26 mouse cellular contexts compared by ENCODE assay signal in genomic region chr17:66084486-66084885, GRCm38 (mm10). TPM values are rescaled to one million over a fixed set of nuclear protein-coding genes. Genes with fewer than 3 reads are reported as not detected.
DNase-seq lines count a peak whose midpoint lies in the region; ATAC-seq and TF ChIP-seq lines count a peak whose summit lies in the region.
"Had no signal": no experiment of that assay in that cellular context is flagged by ENCODE, and none has a peak within 500 bp of the region (broad histone marks: within the 10 kb centered on the region; RNA-seq: fewer than 3 reads in every experiment).

No protein-coding gene starts in this region.

- no peak for ATAC-seq in forebrain, postnatal 0 days
- ATAC-seq in forebrain, embryonic 13.5 days = no peak
- no peak for ATAC-seq in liver, embryonic 14.5 days (ENCODE audit: insufficient read depth)
- no peak for ATAC-seq in liver, embryonic 11.5 days (replicated peaks; ENCODE audit: low FRiP score)
- peak; percentile 35; the same call in 1 of the 2 replicates for ATAC-seq in granulocyte monocyte progenitor cell, adult 5-6 weeks (replicated peaks; ENCODE audit: poor library complexity, severe bottlenecking)
- ATAC-seq: intestine, embryonic 15.5 days; Patski had no signal

- no peaks in the 10 kb centered on the region for H3K4me1 ChIP-seq in forebrain, postnatal 0 days (ENCODE audit: insufficient read depth)
- H3K4me1 ChIP-seq in forebrain, embryonic 13.5 days = no peaks in the 10 kb centered on the region
- H3K4me1 ChIP-seq in liver, embryonic 14.5 days (replicated peaks; ENCODE audit: control insufficient read depth in 2 of 2, insufficient read depth in 2 of 2, low read length in 1 of 2) = no peaks in the 10 kb centered on the region
- no peaks in the 10 kb centered on the region for H3K4me1 ChIP-seq in liver, embryonic 11.5 days (replicated peaks; ENCODE audit: control insufficient read depth, insufficient read depth, low read length)
- H3K4me1 ChIP-seq: embryonic facial prominence, embryonic 15.5 days; forebrain, embryonic 10.5 days; intestine, embryonic 15.5 days; limb, embryonic 12.5 days; liver, embryonic 15.5 days had no signal

- peaks cover 41% of the 10 kb centered on the region for H3K36me3 ChIP-seq in forebrain, postnatal 0 days (ENCODE audit: insufficient read depth)
- H3K36me3 ChIP-seq in forebrain, embryonic 13.5 days (ENCODE audit: poor library complexity, severe bottlenecking) = peaks cover 57% of the 10 kb centered on the region
- peaks cover 34% of the 10 kb centered on the region for H3K36me3 ChIP-seq in liver, embryonic 14.5 days (replicated peaks; ENCODE audit: control insufficient read depth, insufficient read depth, low read depth)
- peaks cover 23% of the 10 kb centered on the region; the same call in 1 of the 2 replicates for H3K36me3 ChIP-seq in liver, embryonic 11.5 days (ENCODE audit: control insufficient read depth, insufficient read depth, low read length)

- no peaks in the 10 kb centered on the region for H3K27me3 ChIP-seq in forebrain, postnatal 0 days (ENCODE audit: insufficient read depth, low read length)
- no peaks in the 10 kb centered on the region for H3K27me3 ChIP-seq in forebrain, embryonic 13.5 days
- H3K27me3 ChIP-seq in liver, embryonic 14.5 days (ENCODE audit: control insufficient read depth, insufficient read depth, low read length) = no peaks in the 10 kb centered on the region
- no peaks in the 10 kb centered on the region for H3K27me3 ChIP-seq in liver, embryonic 11.5 days (replicated peaks; ENCODE audit: control insufficient read depth, insufficient read depth, low read length)
- H3K27me3 ChIP-seq: embryonic facial prominence, embryonic 15.5 days; intestine, embryonic 15.5 days; limb, embryonic 12.5 days; liver, embryonic 15.5 days; megakaryocyte, embryonic 14.5 days; Patski had no signal

- TF ChIP-seq CTCF in forebrain, postnatal 0 days (IDR thresholded peaks at IDR 0.05; ENCODE audit: low read depth) = 0 out of 2 replicates have a peak, but pooled peaks have one; percentile 3
- TF ChIP-seq CTCF in liver, embryonic 14.5 days (IDR thresholded peaks at IDR 0.05; ENCODE audit: low read depth) = peak; percentile 28

- no peak overlapping the region for H3K9ac ChIP-seq in forebrain, postnatal 0 days
- no peak overlapping the region for H3K9ac ChIP-seq in forebrain, embryonic 13.5 days
- no peak overlapping the region for H3K9ac ChIP-seq in liver, embryonic 14.5 days (replicated peaks)
- H3K9ac ChIP-seq in liver, embryonic 11.5 days (ENCODE audit: low read depth, low read length) = no peak overlapping the region
- H3K9ac ChIP-seq: embryonic facial prominence, embryonic 15.5 days; hindbrain, embryonic 14.5 days; intestine, embryonic 15.5 days; limb, embryonic 12.5 days; liver, embryonic 15.5 days had no signal

- H3K27ac ChIP-seq in forebrain, postnatal 0 days (ENCODE audit: low read depth, low read length) = no peak overlapping the region
- H3K27ac ChIP-seq in forebrain, embryonic 13.5 days = no peak overlapping the region
- H3K27ac ChIP-seq in liver, embryonic 14.5 days = no peak overlapping the region
- no peak overlapping the region for H3K27ac ChIP-seq in liver, embryonic 11.5 days (ENCODE audit: low read depth, low read length)
- H3K27ac ChIP-seq: embryonic facial prominence, embryonic 15.5 days; forebrain, embryonic 10.5 days; hindbrain, embryonic 14.5 days; intestine, embryonic 15.5 days; limb, embryonic 12.5 days; liver, embryonic 15.5 days had no signal

- DNase-seq in forebrain, postnatal 0 days = no peak
- DNase-seq in liver, embryonic 14.5 days (ENCODE audit: low read depth in 3 of 3, low spot score in 3 of 3) = no peak
- no peak for DNase-seq in liver, embryonic 11.5 days (ENCODE audit: low spot score)
- peak; percentile 58 for DNase-seq in ES-CJ7 (ENCODE audit: low read depth, low spot score)
- DNase-seq in urinary bladder, postnatal 4 days (ENCODE audit: low spot score in 2 of 2) = no peak
- DNase-seq in layer of hippocampus, adult 8-10 months (ENCODE audit: low spot score in 2 of 2) = no peak
- DNase-seq: adrenal gland, postnatal 36 days; cerebellum, adult 18-20 months; cerebellum, postnatal 25 days; gastrocnemius, postnatal 36 days; kidney, adult 9 months; kidney, postnatal 25 days; lung, postnatal 10 days; right cerebral cortex, postnatal 4 days; thymus, postnatal 25 days had no signal

- no peaks in the 10 kb centered on the region for H3K9me3 ChIP-seq in forebrain, postnatal 0 days (ENCODE audit: low read length)
- H3K9me3 ChIP-seq in forebrain, embryonic 13.5 days (replicated peaks) = no peaks in the 10 kb centered on the region
- no peaks in the 10 kb centered on the region for H3K9me3 ChIP-seq in liver, embryonic 14.5 days (ENCODE audit: control insufficient read depth, low read length)
- no peaks in the 10 kb centered on the region for H3K9me3 ChIP-seq in liver, embryonic 11.5 days (ENCODE audit: control insufficient read depth, low read length)
- H3K9me3 ChIP-seq: embryonic facial prominence, embryonic 15.5 days; forebrain, embryonic 10.5 days; intestine, embryonic 15.5 days; limb, embryonic 12.5 days; liver, embryonic 15.5 days; megakaryocyte, embryonic 14.5 days had no signal

- no peak overlapping the region for H3K4me2 ChIP-seq in forebrain, postnatal 0 days (ENCODE audit: low read depth)
- no peak overlapping the region for H3K4me2 ChIP-seq in forebrain, embryonic 13.5 days
- no peak overlapping the region for H3K4me2 ChIP-seq in liver, embryonic 14.5 days (ENCODE audit: low read depth)
- H3K4me2 ChIP-seq in liver, embryonic 11.5 days = no peak overlapping the region
- H3K4me2 ChIP-seq: embryonic facial prominence, embryonic 15.5 days; heart, embryonic 11.5 days; hindbrain, embryonic 14.5 days; intestine, embryonic 15.5 days; limb, embryonic 12.5 days; liver, embryonic 15.5 days had no signal

- WGBS in forebrain, postnatal 0 days = 95% methylated on average over 1 of the region's 1 CpGs
- 90% methylated on average over 1 of the region's 1 CpGs for WGBS in forebrain, embryonic 13.5 days
- WGBS in liver, embryonic 14.5 days (ENCODE audit: insufficient replicate concordance) = 63% methylated on average over 1 of the region's 1 CpGs
- 68% methylated on average over 1 of the region's 1 CpGs for WGBS in liver, embryonic 11.5 days

- no peak for TF ChIP-seq EP300 in liver, embryonic 14.5 days (IDR thresholded peaks at IDR 0.05; ENCODE audit: low read depth)

- H3K4me3 ChIP-seq in forebrain, postnatal 0 days (ENCODE audit: low read depth, low read length) = no peak overlapping the region
- H3K4me3 ChIP-seq in forebrain, embryonic 13.5 days = no peak overlapping the region
- no peak overlapping the region for H3K4me3 ChIP-seq in liver, embryonic 14.5 days (ENCODE audit: insufficient read depth in 1 of 2, low read depth in 2 of 2, low read length in 2 of 2)
- no peak overlapping the region for H3K4me3 ChIP-seq in liver, embryonic 11.5 days (ENCODE audit: low read depth, low read length)
- H3K4me3 ChIP-seq: embryonic facial prominence, embryonic 15.5 days; forebrain, embryonic 10.5 days; intestine, embryonic 15.5 days; limb, embryonic 12.5 days; liver, embryonic 15.5 days; megakaryocyte, embryonic 14.5 days had no signal

RNA-seq across cellular contexts. Expression of gene Ankrd12, which starts 7.6 kb away (rescaled TPM):
- 74.7 and 80.1 TPM in 2 replicates for total RNA-seq in forebrain, postnatal 0 days (2014; rRNA removed)
- 147 and 207 TPM in 2 replicates for polyA plus RNA-seq in forebrain, postnatal 0 days (2015; fragmentation: Nextera tagmentation; extraction: Ambion mirVana)
- 77.4 and 80.8 TPM in 2 replicates for polyA plus RNA-seq in forebrain, embryonic 13.5 days (2015; fragmentation: Nextera tagmentation; extraction: Ambion mirVana)
- polyA plus RNA-seq in liver, embryonic 14.5 days (2012; rRNA removed) = 1.7 and 2.7 TPM in 2 replicates
- 5.7 and 6.2 TPM in 2 replicates for polyA plus RNA-seq in liver, embryonic 14.5 days (2014; fragmentation: Nextera tagmentation; extraction: Ambion mirVana)
- 12.5 and 15.3 TPM in 2 replicates for polyA plus RNA-seq in liver, embryonic 11.5 days (2014; fragmentation: Nextera tagmentation; extraction: Ambion mirVana)
- 63.2 and 66.1 TPM in 2 replicates for total RNA-seq in granulocyte monocyte progenitor cell, adult 5-6 weeks (2014; fragmentation: Nextera tagmentation)
- 44.9 and 62.0 TPM in 2 replicates for total RNA-seq in granulocyte monocyte progenitor cell, adult 5-6 weeks (2017)
- total RNA-seq in layer of hippocampus, adult 8-10 months (2022) = 100 to 1,000 TPM; 198 to 247 (median 235) TPM

RNA-seq across cellular contexts. Expression of gene Ndufv2, which starts 16.9 kb away (rescaled TPM):
- total RNA-seq in forebrain, postnatal 0 days (2014; rRNA removed) = 143 and 190 TPM in 2 replicates
- polyA plus RNA-seq in forebrain, postnatal 0 days (2015; fragmentation: Nextera tagmentation; extraction: Ambion mirVana) = 432 and 524 TPM in 2 replicates
- polyA plus RNA-seq in forebrain, embryonic 13.5 days (2015; fragmentation: Nextera tagmentation; extraction: Ambion mirVana) = 354 and 358 TPM in 2 replicates
- 28.6 and 54.6 TPM in 2 replicates for polyA plus RNA-seq in liver, embryonic 14.5 days (2012; rRNA removed)
- polyA plus RNA-seq in liver, embryonic 14.5 days (2014; fragmentation: Nextera tagmentation; extraction: Ambion mirVana) = 268 and 273 TPM in 2 replicates
- polyA plus RNA-seq in liver, embryonic 11.5 days (2014; fragmentation: Nextera tagmentation; extraction: Ambion mirVana) = 352 TPM in 2 replicates
- 203 and 207 TPM in 2 replicates for total RNA-seq in granulocyte monocyte progenitor cell, adult 5-6 weeks (2014; fragmentation: Nextera tagmentation)
- 229 and 314 TPM in 2 replicates for total RNA-seq in granulocyte monocyte progenitor cell, adult 5-6 weeks (2017)
- 100 to 1,000 TPM; 227 to 270 (median 244) TPM for total RNA-seq in layer of hippocampus, adult 8-10 months (2022)

RNA-seq across cellular contexts. Expression of gene Washc1, which starts 26.9 kb away (rescaled TPM):
- 53.0 and 54.6 TPM in 2 replicates for total RNA-seq in forebrain, postnatal 0 days (2014; rRNA removed)
- polyA plus RNA-seq in forebrain, postnatal 0 days (2015; fragmentation: Nextera tagmentation; extraction: Ambion mirVana) = 38.9 and 42.0 TPM in 2 replicates
- 36.8 and 37.4 TPM in 2 replicates for polyA plus RNA-seq in forebrain, embryonic 13.5 days (2015; fragmentation: Nextera tagmentation; extraction: Ambion mirVana)
- polyA plus RNA-seq in liver, embryonic 14.5 days (2012; rRNA removed) = 9.9 and 12.0 TPM in 2 replicates
- 12.9 and 16.7 TPM in 2 replicates for polyA plus RNA-seq in liver, embryonic 14.5 days (2014; fragmentation: Nextera tagmentation; extraction: Ambion mirVana)
- polyA plus RNA-seq in liver, embryonic 11.5 days (2014; fragmentation: Nextera tagmentation; extraction: Ambion mirVana) = 31.5 and 33.3 TPM in 2 replicates
- 19.3 and 28.6 TPM in 2 replicates for total RNA-seq in granulocyte monocyte progenitor cell, adult 5-6 weeks (2014; fragmentation: Nextera tagmentation)
- 22.5 and 25.5 TPM in 2 replicates for total RNA-seq in granulocyte monocyte progenitor cell, adult 5-6 weeks (2017)
- 10 to 100 TPM; 41.0 to 51.1 (median 49.0) TPM for total RNA-seq in layer of hippocampus, adult 8-10 months (2022)

RNA-seq across cellular contexts. Expression of gene Ddx11, which starts 38.8 kb away (rescaled TPM):
- 5.6 and 5.7 TPM in 2 replicates for total RNA-seq in forebrain, postnatal 0 days (2014; rRNA removed)
- 1.4 and 2.3 TPM in 2 replicates for polyA plus RNA-seq in forebrain, postnatal 0 days (2015; fragmentation: Nextera tagmentation; extraction: Ambion mirVana)
- 16.2 and 17.3 TPM in 2 replicates for polyA plus RNA-seq in forebrain, embryonic 13.5 days (2015; fragmentation: Nextera tagmentation; extraction: Ambion mirVana)
- polyA plus RNA-seq in liver, embryonic 14.5 days (2012; rRNA removed) = 5.0 and 7.0 TPM in 2 replicates
- polyA plus RNA-seq in liver, embryonic 14.5 days (2014; fragmentation: Nextera tagmentation; extraction: Ambion mirVana) = 4.7 and 6.3 TPM in 2 replicates
- 23.9 and 24.1 TPM in 2 replicates for polyA plus RNA-seq in liver, embryonic 11.5 days (2014; fragmentation: Nextera tagmentation; extraction: Ambion mirVana)
- total RNA-seq in granulocyte monocyte progenitor cell, adult 5-6 weeks (2014; fragmentation: Nextera tagmentation) = 21.8 and 28.2 TPM in 2 replicates
- total RNA-seq in granulocyte monocyte progenitor cell, adult 5-6 weeks (2017) = 21.5 and 24.0 TPM in 2 replicates
- total RNA-seq in layer of hippocampus, adult 8-10 months (2022) = 1 to 10 TPM in 3 of 4 experiments, under 1 TPM in 1; 0.89 to 1.9 (median 1.4) TPM
